Mouse (Mus musculus): ENCODE data around the gene Sec1.

Gene Sec1

DNA sequence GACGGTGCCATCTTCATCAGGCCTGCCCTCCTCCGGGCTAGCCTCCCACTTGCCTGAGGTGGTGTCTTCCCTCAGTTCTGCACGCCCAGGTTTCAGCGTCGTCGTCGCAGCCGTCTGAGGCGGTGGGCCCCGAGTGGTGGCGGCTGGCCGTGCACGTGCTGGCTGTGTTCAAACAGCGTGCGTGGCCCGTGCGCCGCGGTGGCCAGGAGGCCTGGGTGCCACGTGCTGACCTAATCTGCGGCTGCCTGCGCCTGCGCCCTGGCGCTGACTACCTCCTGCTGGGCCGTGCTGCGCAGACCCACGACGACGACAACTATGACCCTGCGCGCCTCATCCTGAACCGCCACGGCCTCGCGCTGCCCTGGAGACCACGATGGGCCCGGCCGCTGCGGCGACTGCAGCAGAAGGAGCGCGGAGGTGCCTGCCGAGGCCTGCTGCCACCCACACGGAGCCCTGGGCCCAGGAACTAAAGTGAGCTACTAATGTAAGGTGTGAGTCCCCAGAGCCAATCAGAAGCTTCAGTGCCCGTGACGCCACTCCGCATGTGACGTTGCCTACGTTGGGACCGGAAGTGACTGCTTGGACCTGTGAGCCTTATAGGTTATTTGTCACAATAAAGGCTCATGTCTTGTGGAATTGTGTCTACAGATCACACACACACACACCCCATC, at the start of gene Sec1:
TSS of gene Sec1 (minus strand) at position 482 of the 671 bp plus-strand sequence.
- DNase-seq: no peak

DNA sequence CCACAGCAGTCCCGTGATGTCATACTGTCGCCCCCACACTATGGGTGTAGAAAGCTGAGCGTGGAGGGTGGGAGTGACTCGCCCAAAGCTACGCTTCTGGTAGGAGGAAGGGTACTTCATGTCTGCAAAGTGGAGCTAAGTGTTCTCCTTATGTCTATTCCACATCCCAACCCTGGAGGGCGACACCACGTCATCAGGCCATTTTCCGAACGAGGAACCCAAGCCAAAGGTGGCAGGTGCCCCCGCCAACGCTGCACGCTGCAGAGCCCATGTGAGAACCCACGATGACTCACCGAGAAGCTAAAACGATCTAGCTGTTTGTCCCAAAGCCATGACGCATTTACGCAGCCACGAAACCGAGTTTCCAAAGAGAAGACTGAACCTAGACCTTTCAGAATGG, 48.1 kb upstream of the Sec1 start:
- peak; percentile 41 for DNase-seq

DNA sequence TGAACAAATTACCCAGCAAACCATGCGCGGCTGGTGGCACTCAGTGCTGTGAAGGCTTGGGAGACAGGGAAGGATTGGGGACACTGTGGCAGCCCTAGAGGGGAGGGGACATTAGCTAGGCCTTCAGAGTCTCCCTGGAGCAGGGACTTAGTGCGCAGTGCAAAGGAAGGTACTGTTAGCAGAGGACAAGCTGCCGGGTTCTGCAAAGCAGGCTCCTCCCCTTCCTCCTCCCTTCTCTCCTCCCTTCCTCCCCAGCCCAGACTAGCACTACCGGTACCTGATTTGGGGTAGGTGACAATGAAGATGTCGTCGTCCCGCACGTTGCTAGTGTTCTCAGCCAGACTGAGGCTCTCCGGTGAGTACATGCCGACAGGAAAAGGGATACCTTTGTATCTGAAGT, 47.6 kb upstream of the Sec1 start:
- DNase-seq: no peak

DNA sequence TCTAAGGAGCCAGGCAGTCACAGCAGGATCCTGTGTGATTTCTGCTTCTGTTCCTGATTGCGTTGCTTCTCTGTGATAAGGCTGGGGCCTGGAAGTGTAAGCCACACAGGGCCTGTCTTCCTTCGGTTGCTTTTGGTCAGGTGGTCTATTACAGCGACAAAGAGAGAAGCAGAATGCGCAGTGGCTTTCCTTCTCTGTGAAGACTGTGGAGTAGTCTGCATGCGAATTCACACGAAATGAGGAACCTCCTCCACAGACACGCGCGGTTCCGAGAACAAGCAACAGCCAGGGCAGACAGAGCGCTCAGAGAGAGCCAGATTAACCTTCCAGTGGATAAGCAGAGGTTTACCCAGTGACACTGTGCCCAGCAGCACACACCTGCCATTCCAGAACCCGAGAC, 47.1 kb upstream of the Sec1 start:
- no peak for DNase-seq

DNA sequence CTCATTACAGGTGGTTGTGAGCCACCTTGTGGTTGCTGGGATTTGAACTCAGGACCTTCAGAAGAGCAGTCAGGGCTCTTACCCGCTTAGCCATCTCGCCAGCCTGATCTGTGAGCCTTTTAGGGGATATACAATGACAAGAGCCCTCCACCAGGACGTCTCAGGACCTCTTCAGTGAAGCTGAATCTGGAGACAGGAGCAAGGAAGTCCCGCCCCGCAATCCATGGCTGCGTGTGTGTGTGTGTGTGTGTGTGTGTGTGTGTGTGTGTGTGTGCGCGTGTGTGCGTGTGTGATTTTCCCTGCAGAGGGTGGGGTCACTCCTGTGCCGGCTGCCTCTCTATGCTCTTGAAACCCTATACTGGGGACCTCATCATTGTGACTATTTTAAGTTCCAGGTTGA, 45.6 kb upstream of the Sec1 start:
- no peak for DNase-seq

DNA sequence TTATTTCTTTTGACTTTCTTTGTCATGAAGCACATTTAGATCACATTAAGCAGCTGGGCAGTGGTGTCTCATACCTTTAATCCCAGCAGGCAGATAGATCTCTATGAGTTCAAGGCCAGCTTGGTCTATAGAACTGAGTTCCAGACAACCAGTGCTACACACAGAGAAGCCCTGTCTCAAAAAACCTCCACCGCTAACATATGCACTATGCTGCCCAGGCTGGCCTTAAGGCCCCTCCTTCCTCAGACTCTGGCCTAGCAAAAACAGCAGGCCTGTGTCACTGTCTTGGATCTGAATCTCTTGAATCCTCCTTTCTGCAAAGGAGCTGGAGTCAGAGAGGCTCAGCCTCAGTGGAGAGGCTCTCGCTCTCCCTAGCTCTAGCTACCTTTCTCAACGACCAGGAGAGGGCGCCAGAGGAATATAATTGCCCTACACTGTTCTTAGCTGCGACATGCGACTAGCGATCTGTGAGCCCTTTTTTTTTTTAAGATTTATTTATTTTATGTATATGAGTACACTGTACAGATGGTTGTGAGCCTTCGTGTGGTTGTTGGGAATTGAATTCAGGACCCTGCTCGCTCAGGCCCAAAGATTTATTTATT, 45.1 kb upstream of the Sec1 start:
- peak; percentile 85 for DNase-seq

GRCm38 (mm10) chr7:45733477-45733876, 39.3 kb upstream of the Sec1 start:
- no peak for DNase-seq

GRCm38 (mm10) chr7:45730727-45731431, 36.7 kb upstream of the Sec1 start:
- no peak for DNase-seq

DNA sequence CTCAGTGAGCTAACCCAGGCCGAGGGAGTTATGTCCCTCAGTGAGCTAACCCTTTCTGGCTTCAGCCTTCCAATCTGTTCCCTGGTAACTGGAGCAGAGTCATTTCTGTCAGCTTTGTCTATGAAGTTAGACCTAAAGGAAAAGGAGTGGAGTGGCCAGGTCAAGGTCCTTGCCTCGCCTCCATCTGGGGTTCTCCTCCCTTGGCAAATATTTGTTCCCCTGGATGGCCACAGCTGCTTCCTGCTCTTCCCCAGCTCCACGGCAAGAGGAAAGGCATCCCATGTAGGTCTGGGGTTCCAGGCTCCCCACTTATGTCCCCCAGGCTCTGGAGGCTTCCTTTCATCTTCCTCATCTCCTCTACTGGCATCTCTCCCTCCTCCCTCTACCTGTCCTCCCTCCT, 33.4 kb upstream of the Sec1 start:
- no peak for DNase-seq

DNA sequence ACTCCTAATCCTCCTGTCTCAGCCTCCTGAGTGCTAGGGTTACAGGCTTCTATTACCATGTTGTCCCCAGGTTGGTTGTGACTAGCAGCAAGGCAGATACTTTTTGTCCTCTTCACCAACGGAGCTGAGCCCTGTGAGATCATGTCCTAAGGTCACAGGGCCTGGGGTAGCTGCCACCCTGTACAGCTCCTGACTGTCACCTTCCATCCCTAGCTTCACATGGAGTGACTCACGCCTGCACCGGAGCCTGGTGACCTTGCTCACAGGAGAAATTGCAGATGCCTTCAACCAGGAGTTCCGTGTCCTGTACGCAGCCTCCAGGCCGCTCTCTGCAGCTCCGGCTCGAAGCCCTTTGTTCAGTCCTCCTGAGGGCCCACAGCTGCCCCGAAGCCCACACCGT, 32.2 kb upstream of the Sec1 start:
- DNase-seq: no peak

GRCm38 (mm10) chr7:45725713-45726112, 31.5 kb upstream of the Sec1 start, which contains the start of gene Spaca4:
TSS of gene Spaca4 (minus strand) at chr7:45725813.
- DNase-seq: no peak

GRCm38 (mm10) chr7:45725151-45725550, 30.9 kb upstream of the Sec1 start:
- DNase-seq: no peak

DNA sequence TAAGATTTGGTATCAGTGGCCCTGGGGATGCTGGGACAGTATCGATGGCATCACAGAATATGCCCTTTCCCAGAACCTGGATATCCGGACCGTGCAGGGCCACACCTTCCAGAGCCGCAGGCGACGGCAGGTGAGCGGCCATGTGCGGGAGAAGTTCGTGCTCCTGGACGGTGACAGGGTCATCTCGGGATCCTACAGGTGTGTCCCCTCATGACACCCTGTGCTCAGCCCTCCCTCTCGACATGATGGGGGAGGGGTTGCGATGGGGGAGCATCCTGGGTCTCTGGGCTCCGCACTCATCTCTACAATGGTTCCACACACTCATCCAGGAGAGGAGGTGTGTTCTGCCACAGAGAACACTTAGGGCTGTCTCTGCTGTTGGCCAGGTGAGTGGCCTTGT, 29.6 kb upstream of the Sec1 start:
- DNase-seq: no peak

DNA sequence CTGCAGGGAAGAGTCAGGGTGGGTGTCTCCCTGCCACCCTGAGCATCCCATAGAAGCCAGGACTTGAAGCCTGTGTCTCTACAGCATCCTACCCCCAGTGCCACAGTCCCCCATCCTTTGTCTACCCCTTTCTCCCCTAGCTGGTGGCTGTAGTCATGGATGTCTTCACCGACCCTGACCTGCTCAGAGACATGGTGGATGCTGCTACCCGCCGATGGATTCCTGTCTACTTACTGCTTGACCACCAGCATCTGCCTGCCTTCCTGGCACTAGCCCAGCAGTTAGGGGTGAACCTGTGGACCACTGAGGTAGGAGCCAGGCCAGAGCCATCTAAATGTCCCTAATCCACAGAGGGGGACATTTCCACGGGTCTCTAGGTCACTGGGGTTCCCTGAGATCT, 29.1 kb upstream of the Sec1 start:
- no peak for DNase-seq

DNA sequence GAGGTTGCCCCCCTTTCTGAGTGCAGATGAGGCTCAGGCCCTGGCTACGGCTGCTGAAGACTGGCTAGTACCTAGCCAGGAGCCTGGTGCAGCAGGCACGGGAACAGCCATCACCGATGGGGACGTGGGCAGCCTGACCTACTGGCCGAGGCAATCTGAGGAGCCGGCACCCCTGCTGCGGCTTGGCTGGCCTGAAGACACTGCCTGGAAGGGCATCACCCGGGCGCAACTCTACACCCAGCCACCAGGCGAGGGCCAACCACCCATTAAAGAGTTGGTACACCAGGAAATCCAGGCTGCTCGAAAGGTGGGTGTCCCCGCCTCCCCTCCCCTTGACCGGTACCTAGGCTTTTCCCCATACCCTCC, 28.1 kb upstream of the Sec1 start:
- DNase-seq: peak; percentile 32

DNA sequence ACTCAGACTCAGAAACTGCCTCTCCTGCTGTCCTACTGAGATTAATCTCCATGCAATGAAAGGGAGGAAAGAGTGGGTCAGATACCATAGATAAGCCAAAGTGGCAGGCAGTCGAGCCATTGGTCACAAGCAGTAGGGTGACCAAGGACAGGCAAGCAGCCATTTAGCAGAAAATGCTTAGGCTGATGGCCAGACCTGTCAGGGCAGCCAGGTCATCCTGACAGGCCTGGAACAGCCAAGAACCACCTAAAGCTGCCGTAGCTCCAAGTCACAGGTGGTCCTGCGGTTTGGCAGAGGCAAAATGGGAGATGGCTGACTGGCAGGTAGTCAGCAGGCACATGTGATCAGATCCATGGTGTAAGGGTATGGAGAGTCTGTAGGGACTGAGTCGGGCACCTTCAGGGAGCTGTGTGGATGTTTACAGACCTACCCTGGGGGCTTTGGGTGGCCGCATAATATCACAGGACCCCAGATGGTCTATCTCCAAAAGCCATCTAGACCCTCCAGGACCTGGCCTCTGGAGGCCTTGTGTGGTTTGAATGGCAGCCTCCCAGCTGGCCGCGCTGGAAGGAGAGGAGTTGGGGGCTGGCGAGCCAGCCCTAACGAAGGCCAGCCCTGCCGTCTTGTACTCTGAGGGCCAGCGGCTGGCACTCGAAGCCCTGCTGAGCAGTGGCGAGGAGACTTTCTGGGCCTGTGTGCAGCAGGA, 27.6 kb upstream of the Sec1 start:
- peak; percentile 30 for DNase-seq

DNA sequence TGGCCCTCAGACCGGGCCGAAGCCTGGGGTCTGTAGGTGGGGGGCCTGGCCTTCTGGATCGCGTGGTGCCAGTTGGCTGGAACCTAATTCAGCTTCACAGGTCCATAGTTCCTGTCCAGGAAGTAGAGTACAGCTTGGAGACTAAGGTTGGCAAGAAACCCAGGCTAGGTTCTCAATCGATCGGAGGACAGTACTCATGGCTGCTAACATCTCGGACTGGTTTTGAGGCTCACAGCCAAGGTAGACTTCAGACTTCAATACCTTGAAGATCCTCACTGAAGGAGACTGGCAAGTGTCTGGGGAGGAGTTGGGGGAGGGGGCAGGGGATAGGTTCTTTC, 27.0 kb upstream of the Sec1 start:
- DNase-seq: no peak

- peak; percentile 27 for DNase-seq
Measured at GRCm38 (mm10) chr7:45720413-45721233, 26.4 kb upstream of the Sec1 start, which contains the start of gene Fam83e. TSS of gene Fam83e (plus strand) at chr7:45721212.

DNA sequence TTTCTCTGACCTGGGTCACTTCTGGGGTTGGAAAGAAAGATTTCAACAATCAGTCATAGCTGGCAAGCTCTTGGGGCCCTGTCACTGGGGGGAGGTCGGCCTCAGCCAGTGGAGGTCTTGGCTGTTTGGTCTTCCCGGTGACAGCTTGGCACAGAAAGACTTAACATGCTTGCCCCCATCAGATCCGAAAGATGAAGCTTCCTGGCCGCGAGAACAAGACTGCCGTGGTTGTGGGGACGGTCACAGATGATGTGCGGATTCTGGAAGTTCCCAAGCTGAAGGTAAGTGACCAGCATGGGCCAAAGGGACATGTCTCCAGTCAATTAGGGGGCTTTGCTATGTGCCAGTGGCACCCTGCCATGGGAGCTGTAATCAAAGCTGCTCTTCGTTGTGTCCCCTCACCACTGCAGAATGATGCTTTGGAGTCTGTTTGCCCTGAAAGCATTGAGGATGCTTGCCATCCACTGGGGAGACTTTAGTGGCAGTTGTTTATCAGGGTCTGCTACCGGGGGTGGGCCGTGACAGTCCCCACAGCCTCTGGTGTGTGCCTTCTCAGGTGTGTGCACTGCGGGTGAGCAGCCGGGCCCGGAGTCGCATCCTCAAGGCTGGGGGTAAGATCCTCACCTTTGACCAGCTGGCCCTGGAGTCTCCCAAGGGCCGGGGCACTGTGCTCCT, 25.7 kb upstream of the Sec1 start:
- DNase-seq: no peak

- peak; percentile 25 for DNase-seq
Measured at GRCm38 (mm10) chr7:45719180-45719579, 25.0 kb upstream of the Sec1 start.

GRCm38 (mm10) chr7:45718331-45718730, 24.1 kb upstream of the Sec1 start:
- DNase-seq: no peak

GRCm38 (mm10) chr7:45717918-45718297, 23.7 kb upstream of the Sec1 start, which contains the start of gene Sphk2:
TSS of gene Sphk2 (minus strand) at chr7:45718002.
- DNase-seq: peak; percentile 98
